Mouse (Mus musculus): ENCODE data around the gene Mthfsd. TPM values are rescaled to one million over a fixed set of nuclear protein-coding genes. Genes with fewer than 3 reads are reported as not detected.
A peak's percentile ranks its signal among the peaks of the same experiment; 100 is the strongest.

Gene Mthfsd
- polyA plus RNA-seq, 1 experiment from 2014 or later: 33.0 TPM

DNA sequence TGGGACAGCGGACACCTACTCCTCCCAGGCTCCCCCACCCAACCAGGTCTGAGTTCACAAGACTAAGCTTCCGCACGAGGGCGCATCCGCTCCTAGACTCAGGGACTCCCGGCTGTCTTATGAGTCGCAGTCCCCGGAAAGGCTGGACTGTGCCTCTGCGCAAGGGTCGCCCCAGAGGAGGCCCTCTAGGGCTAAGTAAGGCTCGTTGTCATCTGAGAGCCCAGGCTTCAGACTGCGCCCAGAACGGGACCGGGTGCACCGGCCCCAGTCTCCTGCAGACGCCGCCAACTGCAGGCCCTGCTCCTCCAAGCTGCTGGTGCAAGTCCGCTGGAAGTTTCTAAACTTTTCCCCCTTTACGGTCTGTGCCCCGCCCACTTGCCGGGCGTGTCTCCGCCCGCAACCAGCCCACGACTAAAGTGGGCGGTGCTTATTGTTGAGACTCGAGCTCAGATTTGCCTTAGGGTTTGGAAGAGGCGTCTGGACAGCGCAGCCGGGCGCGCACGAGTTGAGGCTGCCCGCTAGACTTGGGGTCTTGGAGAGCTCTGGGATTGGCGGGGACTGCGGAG lies 17.2 kb upstream of the Mthfsd start:
- peaks cover 15% of the 10 kb centered on the region for H3K27me3 ChIP-seq (ENCODE audit: control insufficient read depth, insufficient read depth, low read length)
- no peak for TF ChIP-seq EP300 (optimal IDR thresholded peaks at IDR 0.05)
- peak; percentile 69 for TF ChIP-seq CTCF (IDR thresholded peaks at IDR 0.05; ENCODE audit: low read depth)
- peak overlapping the region; percentile 34 for H3K4me3 ChIP-seq (ENCODE audit: low read depth, low read length)
- 0 out of 2 replicates have a peak, but pooled peaks cover 4% of the 10 kb centered on the region for H3K4me1 ChIP-seq (replicated peaks; ENCODE audit: control insufficient read depth, insufficient read depth)
- H3K4me2 ChIP-seq (replicated peaks; ENCODE audit: low read depth): peak overlapping the region; percentile 62
- peak overlapping the region; percentile 30; the same call in 1 of the 2 replicates for H3K27ac ChIP-seq (replicated peaks)
- ATAC-seq (ENCODE audit: low FRiP score, low TSS enrichment) (peak; percentile 59), DNase-seq (ENCODE audit: low spot score) (peak; percentile 66)
- WGBS: under 1% methylated on average over 35 of the region's 36 CpGs
- peak overlapping the region; percentile 48; the same call in 1 of the 2 replicates for H3K9ac ChIP-seq (ENCODE audit: low read length)
- no peaks in the 10 kb centered on the region for H3K9me3 ChIP-seq (ENCODE audit: control insufficient read depth, low read length)
- no peaks in the 10 kb centered on the region for H3K36me3 ChIP-seq (ENCODE audit: control insufficient read depth, insufficient read depth, low read length)

DNA sequence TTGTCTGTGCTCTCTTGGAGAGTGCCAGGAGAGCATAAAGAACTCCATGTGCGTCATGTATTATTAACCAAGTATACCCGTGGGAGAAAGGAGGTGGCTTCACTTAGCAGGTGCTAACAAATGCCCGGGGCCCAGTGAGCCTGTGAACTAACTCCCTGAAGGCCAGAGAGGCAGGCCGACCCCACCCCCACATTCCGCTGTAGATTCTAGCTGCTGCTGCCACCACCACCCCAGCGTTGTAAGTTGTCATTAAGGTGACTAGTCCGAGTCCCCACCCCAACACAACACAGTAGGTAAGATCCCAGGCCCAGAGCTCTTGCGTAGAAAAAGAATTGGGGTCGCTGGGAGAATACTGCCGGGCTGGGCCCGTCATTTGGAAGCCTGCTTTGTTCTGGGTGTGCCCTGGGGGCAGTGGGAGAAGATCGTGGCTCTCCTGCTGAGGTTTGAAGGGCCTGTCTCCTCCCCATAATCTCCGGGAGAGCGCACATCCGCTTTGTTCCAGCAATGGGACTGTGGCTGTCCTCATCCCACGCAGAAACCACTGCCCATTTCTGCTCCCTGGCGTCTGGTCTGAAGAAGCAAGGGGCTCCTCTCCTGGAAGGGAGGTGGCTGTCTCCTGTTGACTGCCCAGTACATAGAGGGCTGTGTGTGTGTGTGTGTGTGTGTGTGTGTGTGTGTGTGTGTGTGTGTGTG lies 16.5 kb upstream of the Mthfsd start:
- 16% methylated on average over 17 of the region's 17 CpGs for WGBS
- 0 out of 2 replicates have a peak, but pooled peaks cover 4% of the 10 kb centered on the region for H3K4me1 ChIP-seq (replicated peaks; ENCODE audit: control insufficient read depth, insufficient read depth)
- DNase-seq (ENCODE audit: low spot score) (no peak), ATAC-seq (ENCODE audit: low FRiP score, low TSS enrichment) (no peak)
- TF ChIP-seq CTCF (IDR thresholded peaks at IDR 0.05; ENCODE audit: low read depth) (no peak), EP300 (optimal IDR thresholded peaks at IDR 0.05) (no peak)
- H3K4me3 ChIP-seq (ENCODE audit: low read depth, low read length): peak overlapping the region; percentile 34
- no peaks in the 10 kb centered on the region for H3K36me3 ChIP-seq (ENCODE audit: control insufficient read depth, insufficient read depth, low read length)
- H3K27ac ChIP-seq (replicated peaks): no peak overlapping the region
- no peak overlapping the region for H3K9ac ChIP-seq (ENCODE audit: low read length)
- peaks cover 18% of the 10 kb centered on the region for H3K27me3 ChIP-seq (ENCODE audit: control insufficient read depth, insufficient read depth, low read length)
- no peak overlapping the region; the same call in 1 of the 2 replicates for H3K4me2 ChIP-seq (replicated peaks; ENCODE audit: low read depth)
- no peaks in the 10 kb centered on the region for H3K9me3 ChIP-seq (ENCODE audit: control insufficient read depth, low read length)

DNA sequence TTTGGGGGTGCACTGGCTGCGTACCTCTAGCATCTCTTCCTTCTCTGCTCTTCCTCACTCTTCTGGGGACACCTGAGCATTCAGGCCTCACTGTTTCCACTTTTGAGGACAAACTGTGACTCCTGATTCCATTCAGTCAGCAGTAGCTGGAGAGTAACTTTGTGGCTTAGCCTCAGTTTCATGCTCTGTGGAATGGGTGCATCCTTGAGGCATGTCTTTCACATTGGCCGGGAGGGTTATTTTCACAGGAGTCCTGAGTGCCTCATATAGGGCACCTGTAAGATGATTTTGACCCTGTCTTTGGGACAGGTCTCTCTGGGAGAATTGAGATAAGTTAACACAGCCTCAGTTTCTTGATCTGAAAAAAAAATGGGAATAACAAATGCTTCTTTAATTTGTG lies 14.9 kb upstream of the Mthfsd start:
- Histone ChIP-seq H3K36me3 (ENCODE audit: control insufficient read depth, insufficient read depth, low read length) (no peaks in the 10 kb centered on the region), H3K4me3 (ENCODE audit: low read depth, low read length) (no peak overlapping the region), H3K9me3 (ENCODE audit: control insufficient read depth, low read length) (no peaks in the 10 kb centered on the region), H3K27ac (replicated peaks) (no peak overlapping the region), H3K9ac (ENCODE audit: low read length) (no peak overlapping the region), H3K4me1 (replicated peaks; ENCODE audit: control insufficient read depth, insufficient read depth) (0 out of 2 replicates have a peak, but pooled peaks cover 4% of the 10 kb centered on the region), H3K4me2 (replicated peaks; ENCODE audit: low read depth) (no peak overlapping the region), H3K27me3 (ENCODE audit: control insufficient read depth, insufficient read depth, low read length) (peaks cover 14% of the 10 kb centered on the region)
- TF ChIP-seq EP300 (optimal IDR thresholded peaks at IDR 0.05) (no peak), CTCF (IDR thresholded peaks at IDR 0.05; ENCODE audit: low read depth) (no peak)
- ATAC-seq (ENCODE audit: low FRiP score, low TSS enrichment): no peak
- WGBS: 89% methylated on average over 2 of the region's 2 CpGs
- DNase-seq (ENCODE audit: low spot score): no peak

DNA sequence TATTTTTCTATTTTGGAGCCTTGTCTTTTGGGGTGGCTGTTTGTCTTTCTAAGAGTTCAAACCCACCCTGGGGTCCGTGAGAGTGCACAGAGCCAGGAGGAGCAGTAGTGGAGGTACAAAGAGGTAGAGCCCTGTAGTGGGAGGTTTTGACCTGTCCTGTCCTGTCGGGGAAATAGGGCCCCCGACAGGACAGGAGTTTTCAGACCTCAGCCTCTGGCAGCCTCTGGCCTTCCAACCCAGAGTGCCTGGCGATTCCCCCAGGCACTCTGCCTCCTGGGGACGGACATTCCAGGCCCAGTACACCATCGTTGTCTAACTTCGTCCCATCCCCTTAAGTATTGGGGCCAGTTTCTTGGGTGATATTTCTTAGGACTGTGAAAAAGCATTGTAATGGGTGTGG lies 14.2 kb upstream of the Mthfsd start:
- Histone ChIP-seq H3K27ac (replicated peaks) (no peak overlapping the region), H3K4me2 (replicated peaks; ENCODE audit: low read depth) (no peak overlapping the region), H3K9me3 (ENCODE audit: control insufficient read depth, low read length) (no peaks in the 10 kb centered on the region), H3K4me1 (replicated peaks; ENCODE audit: control insufficient read depth, insufficient read depth) (0 out of 2 replicates have a peak, but pooled peaks cover 4% of the 10 kb centered on the region), H3K27me3 (ENCODE audit: control insufficient read depth, insufficient read depth, low read length) (peaks cover 18% of the 10 kb centered on the region), H3K9ac (ENCODE audit: low read length) (no peak overlapping the region), H3K4me3 (ENCODE audit: low read depth, low read length) (no peak overlapping the region), H3K36me3 (ENCODE audit: control insufficient read depth, insufficient read depth, low read length) (no peaks in the 10 kb centered on the region)
- WGBS: 42% methylated on average over 7 of the region's 7 CpGs
- no peak for DNase-seq (ENCODE audit: low spot score)
- ATAC-seq (ENCODE audit: low FRiP score, low TSS enrichment): no peak
- no peak for TF ChIP-seq EP300 (optimal IDR thresholded peaks at IDR 0.05)
- TF ChIP-seq CTCF (IDR thresholded peaks at IDR 0.05; ENCODE audit: low read depth): no peak

DNA sequence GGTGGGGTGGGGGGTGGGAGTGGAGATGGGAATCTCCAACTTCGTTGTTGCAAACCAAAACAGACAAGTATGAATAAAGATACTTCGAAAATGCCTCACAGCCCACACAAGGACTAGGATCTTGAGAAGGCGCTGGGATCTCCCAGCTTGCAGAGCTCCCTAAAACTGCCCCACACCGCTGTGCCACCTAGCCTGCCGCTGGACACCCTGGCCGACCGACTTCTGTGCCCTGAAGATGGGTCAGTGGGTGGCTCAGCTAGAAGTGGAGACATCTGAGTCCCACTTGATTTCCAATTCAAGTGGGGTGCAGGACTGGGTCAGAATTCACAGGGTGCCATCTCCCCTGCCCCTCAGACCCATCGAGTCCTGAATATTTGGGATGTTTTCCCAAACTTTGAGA lies 13.5 kb upstream of the Mthfsd start:
- H3K36me3 ChIP-seq (ENCODE audit: control insufficient read depth, insufficient read depth, low read length): no peaks in the 10 kb centered on the region

More for the DNA sequence above, 13.5 kb upstream of the Mthfsd start:
- Histone ChIP-seq H3K4me1 (replicated peaks; ENCODE audit: control insufficient read depth, insufficient read depth) (0 out of 2 replicates have a peak, but pooled peaks cover 4% of the 10 kb centered on the region), H3K9me3 (ENCODE audit: control insufficient read depth, low read length) (0 out of 2 replicates have a peak, but pooled peaks cover 3% of the 10 kb centered on the region), H3K4me2 (replicated peaks; ENCODE audit: low read depth) (no peak overlapping the region), H3K4me3 (ENCODE audit: low read depth, low read length) (no peak overlapping the region), H3K27ac (replicated peaks) (no peak overlapping the region), H3K27me3 (ENCODE audit: control insufficient read depth, insufficient read depth, low read length) (peaks cover 21% of the 10 kb centered on the region), H3K9ac (ENCODE audit: low read length) (no peak overlapping the region)
- DNase-seq (ENCODE audit: low spot score) (no peak), ATAC-seq (ENCODE audit: low FRiP score, low TSS enrichment) (no peak)
- no peak for TF ChIP-seq CTCF (IDR thresholded peaks at IDR 0.05; ENCODE audit: low read depth)
- no peak for TF ChIP-seq EP300 (optimal IDR thresholded peaks at IDR 0.05)
- 43% methylated on average over 8 of the region's 8 CpGs for WGBS
